Mouse (Mus musculus): ENCODE measurements around the gene Col26a1.

The Col26a1 gene

DNA sequence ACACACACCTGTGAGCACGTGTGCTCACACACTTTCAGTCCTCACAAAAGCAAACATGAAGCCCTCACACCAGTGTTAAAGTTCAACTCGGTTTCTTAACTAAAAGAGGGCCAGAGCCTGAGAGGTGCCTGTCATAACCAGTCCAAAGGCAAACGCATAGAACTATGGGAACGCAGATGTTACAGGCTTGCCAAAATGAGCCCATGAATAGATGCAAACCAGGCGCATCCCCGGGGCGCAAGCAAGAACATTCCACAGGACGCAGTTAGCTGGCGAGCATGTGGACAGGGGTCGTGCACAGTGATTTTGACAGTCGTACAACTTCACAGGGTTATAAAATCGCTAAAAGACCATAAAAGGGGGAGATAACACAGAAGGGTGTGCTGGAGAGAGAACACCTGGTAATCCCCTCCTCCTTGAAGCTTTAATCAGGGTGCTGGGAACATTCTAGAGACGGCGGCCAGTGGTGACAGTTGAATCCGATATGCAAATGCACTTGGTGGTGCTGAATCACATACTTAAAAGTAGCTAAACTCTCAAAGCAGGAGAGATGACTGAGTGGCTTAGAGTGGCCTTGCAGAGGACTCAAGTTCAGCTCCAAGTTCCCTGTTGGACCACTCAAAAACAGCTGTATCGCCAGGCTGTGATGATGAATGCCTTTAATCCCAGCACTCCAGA, 76.5 kb downstream of the Col26a1 start:
- DNase-seq (ENCODE audit: low read depth, low spot score) = peak; percentile 47

DNA sequence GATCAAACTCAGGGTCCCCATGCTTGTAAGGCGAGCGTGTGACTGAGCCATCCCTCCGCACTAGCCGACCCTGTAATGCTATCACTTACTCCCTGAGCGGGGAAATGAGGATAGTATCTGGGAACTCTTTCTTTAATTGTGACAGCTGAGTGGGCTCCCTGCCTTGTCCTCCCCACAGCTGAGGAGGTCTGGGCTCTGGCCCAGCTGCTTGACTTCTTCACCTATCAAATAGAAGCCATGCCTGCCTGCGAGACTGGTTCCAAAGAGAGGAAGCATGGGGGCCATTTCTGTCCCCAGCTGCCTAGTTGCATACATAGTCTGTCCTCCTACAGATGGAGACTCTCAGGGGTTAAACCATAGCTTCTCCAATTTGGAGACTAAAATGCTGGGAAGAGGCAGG, 78.0 kb downstream of the Col26a1 start:
- no peak for DNase-seq (ENCODE audit: low read depth, low spot score)

DNA sequence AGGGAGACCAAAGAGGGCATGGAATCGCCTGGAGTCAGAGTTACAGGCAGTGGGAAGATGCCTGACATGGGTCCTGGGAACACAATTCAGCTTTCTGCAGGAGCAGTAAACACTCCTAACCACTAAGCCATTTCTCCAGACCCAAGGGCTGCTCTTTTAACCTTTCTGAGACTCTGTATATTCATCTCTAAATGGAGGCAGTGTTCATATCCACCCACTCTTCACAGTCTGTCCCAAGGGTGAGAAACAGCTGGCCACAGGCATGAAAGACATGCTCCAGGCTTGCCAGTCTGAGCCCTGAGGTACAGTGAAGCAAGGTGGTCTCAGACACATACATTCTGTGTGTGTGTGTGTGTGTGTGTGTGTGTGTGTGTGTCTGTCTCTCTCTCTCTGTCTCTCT, 78.8 kb downstream of the Col26a1 start:
- peak; percentile 35 for DNase-seq (ENCODE audit: low read depth, low spot score)

DNA sequence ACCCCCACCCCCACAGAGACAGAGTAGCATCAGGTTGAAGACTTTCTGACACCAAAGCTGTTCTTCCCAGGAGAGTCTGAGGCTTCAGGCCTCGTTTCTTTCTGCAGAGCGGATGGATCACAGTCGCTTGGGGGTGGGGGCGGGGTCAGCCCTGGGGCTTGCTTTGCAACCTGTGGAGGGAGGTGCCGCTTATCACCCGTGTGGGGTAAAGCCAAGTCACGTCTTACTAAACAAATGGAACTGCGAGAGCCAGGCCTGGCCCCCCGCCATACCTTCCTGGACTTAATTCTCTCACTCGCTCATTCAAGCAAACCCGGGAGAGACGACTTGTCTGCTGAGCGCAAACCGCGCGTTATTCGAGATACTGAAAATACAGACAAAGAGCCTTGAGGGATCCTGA, 80.3 kb downstream of the Col26a1 start:
- no peak for DNase-seq (ENCODE audit: low read depth, low spot score)

DNA sequence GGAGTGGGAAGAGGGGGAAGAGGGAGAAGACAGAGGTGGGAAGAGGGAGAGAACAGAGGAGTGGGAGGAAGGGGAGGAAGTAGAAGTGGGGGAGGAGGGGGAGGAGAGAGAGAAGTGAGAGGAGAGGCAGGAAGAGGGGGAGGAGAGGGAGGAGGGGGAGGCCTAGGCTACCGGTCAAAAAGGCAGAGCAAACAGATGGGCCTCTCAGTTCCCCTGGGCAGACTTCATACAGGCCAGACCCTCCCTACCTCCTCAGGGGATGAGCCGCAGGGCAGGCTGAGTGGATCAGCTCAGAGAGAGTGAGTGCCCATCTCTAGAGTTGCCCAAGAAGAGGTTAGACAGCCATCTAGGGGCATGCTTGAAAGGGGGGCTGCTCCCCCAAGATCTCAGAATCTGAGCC, 86.1 kb downstream of the Col26a1 start:
- no peak for DNase-seq (ENCODE audit: low read depth, low spot score)

DNA sequence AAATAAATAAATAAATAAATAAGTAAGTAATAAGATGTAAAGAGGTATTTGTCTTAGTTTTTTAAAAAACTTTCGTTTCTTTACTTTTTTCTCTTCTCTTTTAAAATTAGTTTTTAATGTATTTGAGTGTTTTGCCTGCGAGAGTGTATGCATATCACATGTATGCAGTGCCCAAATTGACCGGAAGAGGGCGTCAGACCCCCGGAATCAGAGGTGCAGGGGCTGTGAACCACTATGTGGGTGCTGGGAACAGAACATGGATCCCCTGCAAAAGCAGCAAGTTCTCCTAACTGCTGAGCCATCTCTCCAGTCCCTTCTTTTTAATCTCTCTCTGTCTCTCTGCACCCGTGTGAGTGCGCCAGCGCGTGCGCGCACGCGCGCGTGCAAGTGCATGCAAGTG, 89.2 kb downstream of the Col26a1 start:
- DNase-seq (ENCODE audit: low read depth, low spot score) = no peak

DNA sequence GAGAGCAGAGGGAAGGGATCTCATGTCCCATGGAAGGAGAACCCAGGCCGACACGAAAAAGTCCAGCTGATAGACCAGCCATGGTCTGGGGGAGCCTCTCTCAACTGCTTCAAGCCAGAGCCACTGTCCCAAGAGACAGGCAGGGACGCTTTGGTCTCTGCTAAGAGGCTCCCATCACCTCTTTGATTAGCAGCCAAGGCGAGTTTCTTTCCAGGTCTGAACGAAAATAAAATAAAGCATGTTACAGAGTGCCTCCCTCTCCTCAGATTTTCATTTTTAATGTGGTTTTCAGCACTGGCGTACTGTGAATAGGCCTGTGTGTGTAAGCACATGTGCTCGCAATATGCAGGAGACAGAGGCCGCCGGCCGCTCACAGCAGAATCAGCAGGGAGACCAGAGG, 90.5 kb downstream of the Col26a1 start:
- no peak for DNase-seq (ENCODE audit: low read depth, low spot score)

DNA sequence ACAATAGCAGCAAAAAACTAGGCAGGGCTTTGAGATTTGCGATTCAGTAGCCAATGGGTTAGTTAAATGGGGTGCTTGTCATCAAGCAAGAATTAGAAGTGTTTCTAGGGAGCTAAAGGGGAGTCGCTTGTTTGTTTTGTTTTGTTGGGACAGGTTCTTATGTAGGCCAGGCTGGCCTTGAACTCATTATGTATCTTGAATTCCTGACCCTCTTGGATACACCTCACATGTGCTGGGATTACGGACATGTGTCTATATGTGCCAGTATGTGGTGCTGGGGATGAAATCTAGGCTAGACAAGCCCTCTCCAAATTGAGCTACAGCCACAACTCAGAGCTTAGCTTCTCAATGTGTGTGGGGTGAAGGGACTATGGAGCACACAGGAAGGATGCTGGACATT, 91.8 kb downstream of the Col26a1 start:
- DNase-seq (ENCODE audit: low read depth, low spot score) = no peak

DNA sequence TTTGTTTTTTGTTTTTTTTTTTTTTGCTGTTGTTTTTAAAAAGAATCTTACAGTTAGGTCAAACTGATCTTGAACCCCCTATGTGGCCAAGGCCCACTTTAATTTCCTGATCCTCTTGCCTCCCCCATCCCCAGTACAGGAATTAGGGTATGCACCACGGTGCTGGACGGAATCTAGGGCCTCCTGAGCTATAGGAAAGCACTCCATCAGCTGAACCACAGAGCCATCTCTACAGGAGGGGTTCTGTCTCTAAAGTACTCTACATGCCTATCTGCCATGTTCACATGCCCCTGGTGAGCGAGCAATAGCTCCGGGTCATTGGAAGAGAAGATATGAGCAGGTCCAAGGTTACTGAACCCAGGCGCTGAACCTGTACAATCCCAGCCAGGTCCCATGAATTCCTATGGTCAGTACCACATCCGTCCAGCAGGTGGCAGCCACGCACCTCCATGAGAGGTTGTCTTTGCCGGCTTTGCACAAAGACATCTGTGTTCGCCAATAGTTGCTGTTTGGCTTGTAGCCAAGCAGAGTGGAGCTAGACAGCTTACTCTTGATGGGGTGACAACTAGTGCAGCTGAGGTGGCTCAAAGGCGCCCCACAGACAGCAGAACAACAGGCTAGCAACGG, 92.3 kb downstream of the Col26a1 start:
- peak; percentile 97 for DNase-seq (ENCODE audit: low read depth, low spot score)

DNA sequence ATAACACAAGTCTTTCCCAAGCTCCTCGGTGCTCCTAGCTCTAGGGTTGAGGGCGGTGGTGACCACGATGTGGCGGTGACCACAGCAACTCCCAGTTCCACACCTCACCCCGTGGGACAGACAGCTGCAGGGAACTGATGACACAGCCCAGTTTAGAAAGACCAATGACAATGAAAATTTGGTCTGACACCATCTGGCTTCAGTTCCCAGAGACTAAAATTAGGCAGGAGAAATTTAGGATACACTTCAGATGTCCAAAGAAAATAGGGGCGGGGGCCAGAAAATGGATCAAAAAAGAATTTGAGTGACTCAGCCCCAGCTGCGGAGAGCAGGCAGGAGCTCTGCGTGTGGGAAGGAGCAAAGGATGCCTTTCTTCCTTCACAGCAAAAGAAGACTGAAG, 98.5 kb downstream of the Col26a1 start:
- no peak for DNase-seq (ENCODE audit: low read depth, low spot score)

DNA sequence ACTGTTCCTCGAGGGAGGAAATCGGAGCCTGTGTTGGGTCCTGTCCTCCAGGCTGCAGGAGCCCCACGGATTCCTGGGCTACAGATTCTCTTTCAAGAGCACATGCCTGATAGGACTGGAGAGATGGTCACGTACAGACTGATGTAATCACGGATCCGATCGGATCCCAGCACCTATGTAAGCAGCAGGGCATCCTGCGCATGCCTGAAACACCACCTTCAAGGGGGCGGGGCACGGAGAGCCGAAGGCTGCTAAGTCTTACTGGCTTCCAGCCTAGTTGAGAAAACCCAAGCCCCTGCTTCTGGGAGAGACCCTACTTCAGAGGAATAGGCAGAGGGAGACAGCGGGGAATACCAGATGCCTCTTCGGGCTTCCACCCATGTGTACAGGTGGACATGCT, 100.4 kb downstream of the Col26a1 start:
- DNase-seq (ENCODE audit: low read depth, low spot score) = no peak

DNA sequence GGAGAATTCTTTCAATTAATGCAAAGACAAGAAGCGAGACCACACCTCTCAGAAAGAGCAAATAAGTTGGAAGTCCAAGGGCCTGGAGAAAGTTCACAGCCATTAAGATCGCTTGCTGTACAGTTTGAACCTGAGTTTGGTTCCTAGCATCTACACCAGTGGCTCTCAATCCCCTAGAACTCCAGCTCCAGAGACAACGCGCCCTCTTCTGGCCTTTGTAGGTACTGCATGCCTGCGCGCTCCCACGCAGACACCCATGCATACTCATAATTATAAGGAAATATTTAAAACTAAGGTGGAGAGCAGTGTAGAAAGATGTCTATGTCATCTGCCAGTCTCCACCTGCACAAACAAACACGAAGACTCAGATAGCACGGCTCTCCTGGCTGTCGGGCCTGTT, 102.5 kb downstream of the Col26a1 start:
- peak; percentile 55 for DNase-seq (ENCODE audit: low read depth, low spot score)

DNA sequence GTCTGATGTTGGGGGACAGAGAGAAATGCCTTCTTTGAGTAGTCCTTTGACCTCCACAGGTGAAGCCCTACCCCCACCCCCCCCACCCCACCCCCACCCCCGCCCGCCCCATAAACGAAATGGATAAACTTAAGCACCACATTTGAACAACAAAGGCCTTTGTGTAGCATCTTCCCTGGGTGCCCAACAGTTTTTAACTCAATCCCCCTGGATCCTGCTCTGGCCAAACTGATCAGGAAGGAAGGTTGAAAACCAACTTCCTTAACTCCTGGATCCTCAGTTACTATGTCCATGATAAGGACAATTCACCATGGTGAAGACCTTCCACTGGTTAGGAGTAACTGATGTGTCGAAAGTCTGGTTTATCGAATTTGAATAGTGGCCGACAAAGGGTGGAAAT, 103.1 kb downstream of the Col26a1 start:
- DNase-seq (ENCODE audit: low read depth, low spot score) = no peak

DNA sequence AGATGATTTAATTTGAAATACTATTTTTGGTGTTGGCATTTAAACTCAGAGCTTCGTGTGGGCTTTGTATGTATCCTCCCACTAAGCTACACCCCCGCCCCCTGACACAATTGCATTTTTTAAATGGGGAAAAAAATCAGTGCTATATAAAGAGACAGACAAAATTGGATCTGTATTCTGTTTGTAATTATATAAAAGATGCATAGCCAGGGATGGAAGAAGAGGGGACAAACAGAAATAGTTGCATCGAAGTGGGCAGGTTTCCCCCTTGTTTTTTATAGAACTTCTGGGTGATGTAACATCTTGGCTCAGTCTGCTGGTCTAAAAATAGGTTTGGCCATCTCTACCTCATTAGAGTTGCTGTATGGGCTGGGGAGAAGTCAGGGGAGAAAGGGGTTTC, 107.5 kb downstream of the Col26a1 start:
- no peak for DNase-seq (ENCODE audit: low read depth, low spot score)

DNA sequence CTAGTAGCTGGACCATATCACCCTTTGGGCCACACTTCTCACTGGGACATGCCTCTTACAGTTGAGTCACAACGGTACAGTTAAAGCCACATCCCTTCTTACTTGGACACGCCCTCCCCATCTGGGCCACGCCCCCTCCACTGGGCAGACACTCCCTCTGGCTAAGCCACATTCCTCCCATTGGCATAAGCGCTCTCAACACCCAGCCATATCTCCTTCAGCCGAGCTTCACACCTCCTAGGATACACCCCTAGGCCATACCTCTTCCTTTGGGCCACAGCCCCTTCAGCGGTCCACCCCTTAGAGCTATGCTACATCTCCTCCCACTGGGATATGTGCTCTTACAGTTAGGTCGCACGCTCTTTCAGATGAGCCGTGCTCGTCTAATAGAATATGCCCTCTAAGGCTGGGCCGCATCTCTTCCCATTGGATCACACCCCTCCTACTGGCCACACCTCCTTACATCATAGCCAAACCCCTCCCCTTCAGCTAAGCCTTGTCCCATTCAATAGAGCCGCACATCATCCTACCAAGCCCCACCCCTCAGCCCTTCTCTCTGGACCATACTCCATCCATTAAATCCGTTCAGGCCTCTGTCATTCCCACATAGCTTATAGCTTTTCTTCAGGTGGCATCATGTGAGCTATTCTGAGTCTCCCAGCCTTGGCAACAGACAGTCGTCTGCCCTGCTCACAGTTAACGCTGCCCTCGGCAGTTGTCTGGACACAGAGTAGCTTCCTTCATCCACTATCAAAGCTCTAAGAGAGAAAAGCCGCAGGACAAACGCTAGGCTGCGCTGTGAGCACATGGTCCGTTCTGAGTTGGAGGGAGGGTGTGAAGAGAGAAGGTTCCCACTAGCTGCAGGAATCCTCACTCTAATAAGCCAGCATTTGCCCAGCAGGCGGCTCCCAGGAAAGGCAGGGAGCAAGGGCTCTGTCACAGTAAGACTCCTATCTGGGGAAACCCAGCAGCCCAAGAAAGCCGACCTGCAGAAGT, 109.7 kb downstream of the Col26a1 start:
- no peak for DNase-seq (ENCODE audit: low read depth, low spot score)

DNA sequence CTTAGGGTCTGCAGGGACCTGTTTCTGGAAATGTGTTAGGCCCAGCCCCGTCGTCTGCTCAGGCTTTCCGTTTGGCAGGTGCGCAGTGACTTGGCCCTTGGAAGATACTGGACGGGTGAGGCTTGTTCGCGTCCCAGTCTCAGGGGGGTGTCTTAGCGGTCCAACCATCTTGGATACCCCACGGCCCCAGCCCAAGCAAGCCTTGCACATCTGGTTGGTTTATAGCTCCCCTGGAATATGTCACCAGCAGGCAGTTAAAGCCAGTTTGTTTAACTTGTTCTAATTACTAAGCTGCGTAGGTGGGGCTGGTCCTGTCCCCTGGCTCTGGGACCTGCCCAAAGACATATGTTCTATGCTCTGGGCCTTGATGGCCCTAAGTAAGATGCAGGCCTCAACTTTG, 111.9 kb downstream of the Col26a1 start:
- peak; percentile 75 for DNase-seq (ENCODE audit: low read depth, low spot score)

DNA sequence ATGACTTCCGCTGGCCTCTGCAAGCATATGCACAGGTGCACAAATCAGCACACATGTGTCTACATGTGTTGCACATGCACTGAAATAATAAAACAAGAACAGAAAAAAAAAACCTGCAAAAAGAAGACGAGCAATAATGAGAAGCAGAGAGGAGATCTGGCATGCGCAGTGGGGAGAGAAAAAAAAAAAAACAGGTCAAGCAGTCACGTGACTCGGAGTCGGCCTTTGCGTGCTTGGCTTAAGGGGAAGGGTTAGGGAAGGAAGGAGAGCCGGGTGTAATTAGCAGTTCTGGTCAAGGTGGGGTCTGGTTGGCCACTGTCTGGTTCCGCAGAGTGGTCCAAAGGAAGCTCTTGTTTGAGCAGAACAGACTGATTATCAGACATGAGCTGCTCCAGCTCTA, 115.7 kb downstream of the Col26a1 start:
- DNase-seq (ENCODE audit: low read depth, low spot score) = no peak

DNA sequence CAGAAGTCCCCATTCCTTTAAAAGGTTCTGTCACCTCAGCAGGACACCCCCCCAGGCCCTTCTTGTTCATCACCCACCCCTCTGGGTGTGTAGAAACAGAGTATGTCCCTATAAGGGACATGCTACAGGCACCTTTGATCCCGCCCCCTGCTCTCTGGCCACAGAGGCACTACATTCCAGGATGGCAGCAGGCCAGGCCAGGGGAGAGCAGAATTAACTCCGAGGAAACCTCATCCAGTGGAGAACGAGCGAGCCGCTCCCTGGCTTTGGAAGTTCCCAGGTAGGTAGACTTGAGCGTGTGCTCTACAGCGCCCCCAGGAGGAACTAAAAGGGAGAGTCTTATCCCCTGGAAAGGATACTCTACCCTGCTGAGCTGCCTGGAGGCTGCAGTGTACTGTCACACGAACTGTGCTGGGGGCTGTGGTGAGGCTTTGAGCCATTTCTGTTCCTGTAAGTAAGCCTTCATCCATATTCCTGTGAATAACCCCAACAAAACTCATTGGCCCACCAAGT, 118.8 kb downstream of the Col26a1 start:
- no peak for DNase-seq (ENCODE audit: low read depth, low spot score)

DNA sequence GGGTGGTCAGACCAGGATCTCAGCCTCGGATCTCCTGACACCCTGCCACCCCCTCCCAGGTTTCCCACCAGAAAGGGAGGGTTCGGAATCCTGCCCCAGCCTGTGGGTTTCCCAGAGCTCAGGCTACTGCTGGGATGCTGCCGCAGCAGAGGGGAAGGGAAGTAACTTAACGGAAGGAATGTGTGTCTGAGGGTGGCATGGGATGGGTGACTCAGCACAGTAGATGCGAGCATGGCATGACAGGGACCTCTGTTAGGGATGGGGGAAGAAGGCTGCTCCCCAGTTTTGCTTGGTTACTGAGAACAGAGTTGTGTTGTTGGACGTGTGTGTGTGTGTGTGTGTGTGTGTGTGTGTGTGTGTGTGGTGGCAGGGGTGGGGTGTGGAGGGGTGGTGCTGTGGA, 122.7 kb downstream of the Col26a1 start:
- no peak for DNase-seq (ENCODE audit: low read depth, low spot score)

DNA sequence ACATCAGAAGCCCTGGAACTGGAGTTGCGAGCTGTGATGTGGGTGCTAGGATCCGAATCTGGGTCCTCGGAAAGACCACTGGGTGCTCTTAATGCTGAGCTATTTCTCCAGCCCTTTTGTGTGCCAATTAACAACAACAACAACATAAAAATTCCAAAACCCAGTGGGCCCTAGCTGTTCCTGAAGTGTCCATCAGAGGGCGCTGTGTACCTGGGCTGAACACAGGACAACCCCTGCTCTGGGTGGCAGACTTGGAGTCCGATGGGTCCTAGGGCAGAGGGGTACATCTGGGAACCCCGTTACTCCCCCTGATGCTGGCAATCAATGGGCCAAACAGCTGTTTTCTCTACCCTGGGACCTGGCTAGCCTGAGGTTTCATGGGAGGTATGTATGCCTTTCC, 123.2 kb downstream of the Col26a1 start:
- DNase-seq (ENCODE audit: low read depth, low spot score) = peak; percentile 26

DNA sequence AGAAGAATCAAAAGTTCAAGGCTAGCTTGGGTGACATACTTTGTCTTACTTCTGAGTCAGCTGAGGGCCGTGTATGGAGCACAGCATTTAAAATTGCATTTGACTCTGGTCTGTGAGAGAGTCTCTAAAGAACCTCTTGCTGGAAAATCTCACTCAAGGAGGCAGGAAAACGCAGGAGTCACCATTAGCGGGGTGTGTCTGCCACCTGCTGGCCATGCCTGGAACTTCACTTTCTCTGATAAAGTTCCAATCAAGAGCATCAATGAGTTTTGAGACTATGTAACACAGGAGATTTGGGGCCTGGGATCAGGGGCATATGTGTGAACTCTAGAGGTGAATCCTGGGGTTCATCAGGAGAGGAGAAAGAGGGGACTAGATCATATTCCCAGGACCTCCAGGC, 127.3 kb downstream of the Col26a1 start:
- peak; percentile 65 for DNase-seq (ENCODE audit: low read depth, low spot score)

DNA sequence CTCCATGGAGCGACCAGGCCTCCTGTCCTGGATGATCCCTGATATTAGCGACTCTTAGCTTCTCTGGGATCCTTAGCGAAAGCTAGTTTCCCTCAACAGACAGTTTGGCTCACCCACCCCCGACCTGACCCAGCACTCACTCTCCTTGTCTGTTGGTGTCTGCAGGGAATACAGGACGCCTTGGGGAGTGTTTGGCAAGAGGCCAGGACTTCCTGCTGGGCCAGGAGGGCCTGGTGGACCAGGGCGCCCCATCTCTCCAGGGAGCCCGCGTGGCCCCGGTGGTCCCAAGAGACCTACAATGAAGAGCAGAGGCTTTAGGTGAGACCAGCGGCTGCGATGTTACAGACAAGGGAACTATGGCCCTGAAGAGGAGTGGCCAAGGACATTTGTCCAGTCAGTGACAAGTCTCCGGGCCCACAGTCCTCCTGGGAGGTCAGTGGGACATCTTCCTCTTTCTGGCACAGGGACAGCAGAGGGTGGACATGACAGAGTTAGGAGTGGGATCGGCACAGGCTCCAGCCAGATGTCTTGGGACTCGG, 128.9 kb downstream of the Col26a1 start:
- no peak for DNase-seq (ENCODE audit: low read depth, low spot score)

Data from forelimb bud, embryonic 11.5 days (tissue).